Mouse (Mus musculus) MEL (cell line): ENCODE results near the gene Gde1. TPM values are rescaled to one million over a fixed set of nuclear protein-coding genes. Genes with fewer than 3 reads are reported as not detected.

Experiments
- DNase-seq: peaks from one replicate; pipeline ENCODE4 v3.0.0; 2011; ENCODE audit warnings: low read depth, low spot score
- H3K27ac ChIP-seq: 2 replicates; pipeline ENCODE4 v1.5.1; 2012; ENCODE audit warnings: low read depth, mild to moderate bottlenecking, control low read depth, low read length, moderate library complexity; ENCODE audit not compliant: control insufficient read depth
- H3K27me3 ChIP-seq, 2 experiments: fragments of 150-350 bp in 1 of 2; sonication (generic) in 1 of 2; 2 replicates each; pipeline ENCODE4 v1.6.1; 2012; ENCODE audit warnings: low read length in 2 of 2, mild to moderate bottlenecking in 2 of 2, improper control_type of control experiment in 1 of 2, moderate library complexity in 1 of 2; ENCODE audit not compliant: insufficient read depth in 2 of 2, control insufficient read depth in 1 of 2
- H3K36me3 ChIP-seq, 2 experiments: 2 replicates each; pipeline ENCODE4 v1.6.1; 2012 to 2014; ENCODE audit warnings: low read length in 2 of 2, improper control_type of control experiment in 1 of 2, inconsistent platforms in 1 of 2, mild to moderate bottlenecking in 1 of 2; ENCODE audit not compliant: insufficient read depth in 2 of 2, control insufficient read depth in 1 of 2
- H3K4me1 ChIP-seq, 2 experiments: fragments of 150-350 bp in 1 of 2; sonication (generic) in 1 of 2; 2 replicates each; pipeline ENCODE4 v1.6.1; 2012; ENCODE audit warnings: low read length in 2 of 2, improper control_type of control experiment in 1 of 2, mild to moderate bottlenecking in 1 of 2; ENCODE audit not compliant: insufficient read depth in 2 of 2, control insufficient read depth in 1 of 2
- H3K4me3 ChIP-seq, 2 experiments: fragments of 150-350 bp in 1 of 2; sonication (generic) in 1 of 2; 2 replicates each; pipeline ENCODE4 v1.5.1; 2012; ENCODE audit warnings: low read depth in 2 of 2, low read length in 2 of 2, mild to moderate bottlenecking in 2 of 2, moderate library complexity in 2 of 2, control low read depth in 1 of 2, improper control_type of control experiment in 1 of 2; ENCODE audit not compliant: control insufficient read depth in 1 of 2, insufficient read depth in 1 of 2
- H3K79me2 ChIP-seq: 2 replicates; pipeline ENCODE4 v1.6.1; 2012; ENCODE audit warnings: mild to moderate bottlenecking, low read length, moderate library complexity; ENCODE audit not compliant: control insufficient read depth, poor library complexity, insufficient read depth
- H3K9ac ChIP-seq: 2 replicates; pipeline ENCODE4 v1.6.1; 2012; ENCODE audit warnings: low read depth, mild to moderate bottlenecking, control low read depth, low read length, moderate library complexity; ENCODE audit not compliant: control insufficient read depth, poor library complexity, severe bottlenecking
- H3K9me3 ChIP-seq: fragments of 150-350 bp; sonication (generic); replicated peaks from 2 replicates; pipeline ENCODE4 v1.6.1; 2012; ENCODE audit warnings: mild to moderate bottlenecking, low read length, improper control_type of control experiment, moderate library complexity; ENCODE audit not compliant: insufficient read depth
- CHD1 ChIP-seq: IDR thresholded peaks from 2 replicates; pipeline ENCODE4 v1.6.1; 2012; ENCODE audit warnings: low read depth, mild to moderate bottlenecking, inconsistent platforms, low read length, improper control_type of control experiment
- E2F4 ChIP-seq: IDR thresholded peaks from 2 replicates; pipeline ENCODE4 v1.6.1; 2011; ENCODE audit warnings: low read depth, low read length, improper control_type of control experiment, borderline replicate concordance
- GABPA ChIP-seq: IDR thresholded peaks from 2 replicates; pipeline ENCODE4 v1.6.1; 2012; ENCODE audit warnings: low read depth, mild to moderate bottlenecking, inconsistent platforms, low read length, improper control_type of control experiment, moderate library complexity
- GATA1 ChIP-seq: IDR thresholded peaks from 2 replicates; pipeline ENCODE4 v1.6.1; 2011; ENCODE audit warnings: low read depth, low read length, improper control_type of control experiment
- KAT2A ChIP-seq: conservative IDR thresholded peaks from 2 replicates; pipeline ENCODE4 v1.6.1; 2012; ENCODE audit warnings: low read depth, low read length, improper control_type of control experiment, inconsistent platforms
- MAFK ChIP-seq: IDR thresholded peaks from 2 replicates; pipeline ENCODE4 v1.6.1; 2011; ENCODE audit warnings: low read depth, mild to moderate bottlenecking, low read length, improper control_type of control experiment, borderline replicate concordance
- MAX ChIP-seq: IDR thresholded peaks from 2 replicates; pipeline ENCODE4 v1.6.1; 2011; ENCODE audit warnings: low read length, improper control_type of control experiment
- MEF2A ChIP-seq: IDR thresholded peaks from 2 replicates; pipeline ENCODE4 v1.6.1; 2014; ENCODE audit warnings: low read depth, mild to moderate bottlenecking, inconsistent platforms, low read length, improper control_type of control experiment; ENCODE audit not compliant: poor library complexity, insufficient replicate concordance, severe bottlenecking; ENCODE audit errors: extremely low read depth
- MXI1 ChIP-seq: IDR thresholded peaks from 2 replicates; pipeline ENCODE4 v1.6.1; 2011; ENCODE audit warnings: mild to moderate bottlenecking, low read depth, low read length, improper control_type of control experiment
- MYB ChIP-seq: IDR thresholded peaks from 2 replicates; pipeline ENCODE4 v1.6.1; 2011; ENCODE audit warnings: mild to moderate bottlenecking, low read depth, low read length, improper control_type of control experiment
- MYC ChIP-seq: IDR thresholded peaks from 2 replicates; pipeline ENCODE4 v1.6.1; 2011; ENCODE audit warnings: low read depth, mild to moderate bottlenecking, low read length, improper control_type of control experiment, moderate library complexity
- NRF1 ChIP-seq: IDR thresholded peaks from 2 replicates; pipeline ENCODE4 v1.6.1; 2014; ENCODE audit warnings: low read depth, mild to moderate bottlenecking, inconsistent platforms, low read length, improper control_type of control experiment, moderate library complexity; ENCODE audit not compliant: poor library complexity, insufficient read depth, severe bottlenecking
- POLR2A ChIP-seq, 2 experiments: IDR thresholded peaks; 2 replicates each; pipeline ENCODE4 v1.6.1; 2011 to 2012; ENCODE audit warnings: low read length in 2 of 2, mild to moderate bottlenecking in 2 of 2, control low read depth in 1 of 2, improper control_type of control experiment in 1 of 2, low read depth in 1 of 2, moderate library complexity in 1 of 2; ENCODE audit not compliant: control insufficient read depth in 1 of 2, insufficient read depth in 1 of 2, poor library complexity in 1 of 2
- POLR2AphosphoS5 ChIP-seq: IDR thresholded peaks from 2 replicates; pipeline ENCODE4 v1.6.1; 2012; ENCODE audit warnings: low read depth, borderline replicate concordance, mild to moderate bottlenecking, inconsistent platforms, low read length, moderate library complexity, mixed read lengths
- RAD21 ChIP-seq: IDR thresholded peaks from 2 replicates; pipeline ENCODE4 v1.6.1; 2011; ENCODE audit warnings: mild to moderate bottlenecking, low read depth, low read length, improper control_type of control experiment
- RCOR1 ChIP-seq: IDR thresholded peaks from 2 replicates; pipeline ENCODE4 v1.6.1; 2012; ENCODE audit warnings: low read depth, mild to moderate bottlenecking, inconsistent platforms, low read length, improper control_type of control experiment
- TCF12 ChIP-seq: IDR thresholded peaks from 2 replicates; pipeline ENCODE4 v1.6.1; 2014; ENCODE audit warnings: low read depth, mild to moderate bottlenecking, inconsistent platforms, low read length, improper control_type of control experiment, moderate library complexity
- ZNF384 ChIP-seq: IDR thresholded peaks from 2 replicates; pipeline ENCODE4 v1.6.1; 2012; ENCODE audit warnings: low read depth, mild to moderate bottlenecking, inconsistent platforms, low read length, improper control_type of control experiment
- polyA plus RNA-seq, 2 experiments: library from polyadenylated mRNA; stranded (reverse) in 1 of 2; unstranded in 1 of 2; fragments of >175 nt in 1 of 2; fragments of >200 nt in 1 of 2; gene quantifications; 2 replicates each; pipeline versions ENCODE4 v1.2.1 to v1.2.4; 2012; ENCODE audit warnings: low replicate concordance in 2 of 2, low read depth in 1 of 2; ENCODE audit not compliant: insufficient read length in 2 of 2, insufficient read depth in 1 of 2, missing spikeins in 1 of 2
- total RNA-seq: library from RNA; depleted of rRNA; stranded (reverse); fragments of 300-350 nt; gene quantifications from 2 replicates; pipeline ENCODE4 v1.2.3, GENCODE M21; 2012

The Gde1 gene
- total and polyA plus RNA-seq, 3 experiments, result 38.1 to 39.8 TPM; not detected in 1

DNA sequence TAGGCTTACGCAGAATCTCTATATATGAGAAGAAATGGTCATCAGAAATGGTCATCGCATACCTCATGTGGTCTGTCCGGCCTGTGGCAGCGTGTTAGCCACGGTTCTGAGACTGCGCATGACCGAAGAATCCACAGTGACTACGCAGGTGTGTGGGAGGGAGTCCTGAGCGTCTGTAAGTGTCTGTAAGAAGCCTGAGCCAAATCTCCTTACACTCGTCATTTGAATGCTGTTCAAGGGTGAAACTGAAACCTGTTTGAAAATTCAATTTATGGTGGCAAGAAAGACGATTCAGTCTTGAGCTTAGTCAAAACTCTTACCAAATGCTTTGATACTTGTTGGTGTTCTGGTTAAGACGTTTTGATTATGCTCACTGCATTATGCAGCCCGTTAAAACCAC, 27.6 kb upstream of the Gde1 start:
- TF ChIP-seq MAFK (no peak), MYB (no peak), KAT2A (no peak), RAD21 (no peak), E2F4 (no peak), NRF1 (no peak), POLR2AphosphoS5 (no peak), GATA1 (no peak), ZNF384 (no peak), POLR2A (IDR thresholded peaks at IDR 0.05; ENCODE audit: control insufficient read depth in 1 of 2, insufficient read depth in 1 of 2, low read depth in 1 of 2, low read length in 2 of 2, poor library complexity in 1 of 2) (no peak), RCOR1 (no peak), MEF2A (no peak), MXI1 (no peak), MAX (no peak), CHD1 (no peak), TCF12 (no peak)
- TF ChIP-seq, all 39 proteins: peak for 0
- Histone ChIP-seq H3K27ac (no peak overlapping the region), H3K9me3 (no peaks in the 10 kb centered on the region), H3K79me2 (no peaks in the 10 kb centered on the region), H3K4me3 (no peak overlapping the region), H3K36me3 (peaks cover 0 to 2% of the 10 kb centered on the region in 2 experiments; a peak in 2 of 4 replicates), H3K4me1 (no peaks in the 10 kb centered on the region), H3K27me3 (no peaks in the 10 kb centered on the region), H3K9ac (no peak overlapping the region)
- DNase-seq, result no peak

DNA sequence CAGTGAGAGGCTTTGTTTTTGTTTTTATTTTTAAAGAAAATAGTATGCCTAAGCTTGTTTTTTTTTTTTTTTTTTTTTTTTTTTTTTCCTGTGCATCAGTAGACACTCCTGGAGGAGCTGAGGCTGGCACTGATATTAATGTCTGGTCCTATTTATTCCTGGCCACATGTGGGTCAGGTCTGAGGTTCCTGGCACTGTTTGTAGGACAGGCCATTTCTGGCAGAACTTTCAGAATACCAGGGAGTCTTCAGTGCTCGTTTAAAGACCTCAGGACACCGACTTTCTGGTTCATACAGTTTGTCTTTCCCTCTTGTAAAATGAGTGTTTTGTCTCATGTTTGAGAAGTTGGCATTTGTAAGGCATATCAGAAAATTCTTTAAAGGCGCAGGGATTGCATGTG, 26.2 kb upstream of the Gde1 start:
- Histone ChIP-seq H3K27ac (no peak overlapping the region), H3K9me3 (no peaks in the 10 kb centered on the region), H3K4me1 (no peaks in the 10 kb centered on the region), H3K9ac (no peak overlapping the region), H3K27me3 (no peaks in the 10 kb centered on the region), H3K79me2 (no peaks in the 10 kb centered on the region), H3K4me3 (no peak overlapping the region), H3K36me3 (peaks cover 0 to 2% of the 10 kb centered on the region in 2 experiments; a peak in 2 of 4 replicates)
- DNase-seq, result no peak
- TF ChIP-seq ZNF384 (0 out of 2 replicates have a peak, but pooled peaks have one; percentile 38), E2F4 (no peak), GATA1 (no peak), MYC (no peak), GABPA (no peak)
- TF ChIP-seq, all 39 proteins: peak for 1
